Mouse (Mus musculus): Measurements from ENCODE around the gene Pogk. TPM values are rescaled to one million over a fixed set of nuclear protein-coding genes. Genes with fewer than 3 reads are reported as not detected.

The Pogk gene
- total RNA-seq (2012; rRNA removed) (11.7 and 14.1 TPM in 2 replicates), polyA plus RNA-seq (2012; ENCODE audit: insufficient read depth in 1 of 2, insufficient read length in 2 of 2, low read depth in 1 of 2, low replicate concordance in 2 of 2, missing spikeins in 1 of 2) (10 to 100 TPM in 1 of 2 experiments, not detected in 1; 11.5 TPM)

GRCm38 (mm10) chr1:166409701-166410220, at the start of gene Pogk:
TSS of gene Pogk (minus strand) at chr1:166409863.
- H3K9ac ChIP-seq (ENCODE audit: control insufficient read depth, low read depth, low read length, poor library complexity, severe bottlenecking), result peak within 1 kb of the TSS; percentile 86
- H3K36me3 ChIP-seq (ENCODE audit: control insufficient read depth in 1 of 2, insufficient read depth in 2 of 2, low read length in 2 of 2), result peaks cover 0 to 5% of the 10 kb centered on the region in 2 experiments; a peak in 2 of 4 replicates
- H3K27me3 ChIP-seq (ENCODE audit: control insufficient read depth in 1 of 2, insufficient read depth in 2 of 2, low read length in 2 of 2), result no peaks in the 10 kb centered on the region; a peak in 1 of 4 replicates
- peak; percentile 90 for DNase-seq (ENCODE audit: low read depth, low spot score)
- peaks cover 3 to 14% of the 10 kb centered on the region in 2 experiments for H3K4me1 ChIP-seq (ENCODE audit: control insufficient read depth in 1 of 2, insufficient read depth in 2 of 2, low read length in 2 of 2)
- peaks cover 5% of the 10 kb centered on the region; the same call in 1 of the 2 replicates for H3K79me2 ChIP-seq (ENCODE audit: control insufficient read depth, insufficient read depth, low read length, poor library complexity)
- peak within 1 kb of the TSS; percentile 61 for H3K27ac ChIP-seq (ENCODE audit: control insufficient read depth, low read depth, low read length)
- H3K9me3 ChIP-seq (replicated peaks; ENCODE audit: insufficient read depth, low read length), result no peaks in the 10 kb centered on the region; the same call in 1 of the 2 replicates
- H3K4me3 ChIP-seq (ENCODE audit: control insufficient read depth in 1 of 2, insufficient read depth in 1 of 2, low read depth in 2 of 2, low read length in 2 of 2), result peak within 1 kb of the TSS; percentile 62 to 88
- TF ChIP-seq NELFE (IDR thresholded peaks at IDR 0.05; ENCODE audit: low read depth, low read length) (peak; percentile 59), SIN3A (IDR thresholded peaks at IDR 0.05; ENCODE audit: low read length) (no peak), MYC (IDR thresholded peaks at IDR 0.05; ENCODE audit: low read depth, low read length) (peak; percentile 53; the same call in 1 of the 2 replicates), HCFC1 (IDR thresholded peaks at IDR 0.05; ENCODE audit: low read depth, low read length) (peak; percentile 65; the same call in 1 of the 2 replicates), POLR2A (IDR thresholded peaks at IDR 0.05; ENCODE audit: control insufficient read depth in 1 of 2, insufficient read depth in 1 of 2, low read depth in 1 of 2, low read length in 2 of 2, poor library complexity in 1 of 2) (peak; percentile 67 to 76; a peak in 3 of 4 replicates), ZNF384 (IDR thresholded peaks at IDR 0.05; ENCODE audit: low read depth, low read length) (no peak), KAT2A (conservative IDR thresholded peaks at IDR 0.05; ENCODE audit: low read depth, low read length) (no peak), ZKSCAN1 (IDR thresholded peaks at IDR 0.05; ENCODE audit: low read depth, low read length) (no peak), TAL1 (IDR thresholded peaks at IDR 0.05; ENCODE audit: low read length) (no peak), ZMIZ1 (IDR thresholded peaks at IDR 0.05; ENCODE audit: low read depth, low read length) (no peak), GATA1 (IDR thresholded peaks at IDR 0.05; ENCODE audit: low read depth, low read length) (no peak), USF2 (IDR thresholded peaks at IDR 0.05; ENCODE audit: borderline replicate concordance in 1 of 2, insufficient read depth in 1 of 2, low read depth in 1 of 2, low read length in 2 of 2) (no peak), USF1 (IDR thresholded peaks at IDR 0.05; ENCODE audit: low read depth, low read length) (peak; percentile 86), MEF2A (IDR thresholded peaks at IDR 0.05; ENCODE audit: extremely low read depth, insufficient replicate concordance, low read depth, low read length, poor library complexity, severe bottlenecking) (no peak), ETS1 (IDR thresholded peaks at IDR 0.05; ENCODE audit: low read depth, low read length) (peak; percentile 53; the same call in 1 of the 2 replicates), BHLHE40 (IDR thresholded peaks at IDR 0.05; ENCODE audit: borderline replicate concordance, low read depth, low read length) (no peak), E2F4 (IDR thresholded peaks at IDR 0.05; ENCODE audit: borderline replicate concordance, low read depth, low read length) (no peak), TBP (IDR thresholded peaks at IDR 0.05; ENCODE audit: low read depth, low read length) (no peak), CTCF (IDR thresholded peaks at IDR 0.05 in 2 of 3, conservative IDR thresholded peaks at IDR 0.05 in 1 of 3; ENCODE audit: control insufficient read depth in 1 of 3, insufficient read depth in 1 of 3, low read depth in 2 of 3, low read length in 3 of 3, poor library complexity in 1 of 3, severe bottlenecking in 1 of 3) (no peak), ELF1 (IDR thresholded peaks at IDR 0.05; ENCODE audit: low read depth, low read length) (peak; percentile 49; the same call in 1 of the 2 replicates), UBTF (IDR thresholded peaks at IDR 0.05; ENCODE audit: borderline replicate concordance, insufficient read depth, low read depth, low read length) (no peak), MAZ (IDR thresholded peaks at IDR 0.05; ENCODE audit: low read depth, low read length) (peak; percentile 87; the same call in 1 of the 2 replicates), JUND (IDR thresholded peaks at IDR 0.05; ENCODE audit: low read depth, low read length) (no peak), RAD21 (IDR thresholded peaks at IDR 0.05; ENCODE audit: low read depth, low read length) (no peak), POLR2AphosphoS2 (IDR thresholded peaks at IDR 0.05; ENCODE audit: low read length) (no peak), MAX (IDR thresholded peaks at IDR 0.05; ENCODE audit: low read length) (peak; percentile 91), NRF1 (IDR thresholded peaks at IDR 0.05; ENCODE audit: insufficient read depth, low read depth, low read length, poor library complexity, severe bottlenecking) (0 out of 2 replicates have a peak, but pooled peaks have one; percentile 4), EP300 (IDR thresholded peaks at IDR 0.05; ENCODE audit: low read depth in 1 of 2, low read length in 2 of 2) (peak in 1 of 2 experiments; percentile 30; a peak in 1 of 4 replicates), MXI1 (IDR thresholded peaks at IDR 0.05; ENCODE audit: low read depth, low read length) (peak; percentile 88), TCF12 (IDR thresholded peaks at IDR 0.05; ENCODE audit: low read depth, low read length) (no peak; the same call in 1 of the 2 replicates), CHD1 (IDR thresholded peaks at IDR 0.05; ENCODE audit: low read depth, low read length) (no peak)
